Mouse (Mus musculus) hindbrain, embryonic 14.5 days (tissue): Measurements from ENCODE around the gene Vps26b. TPM values are rescaled to one million over a fixed set of nuclear protein-coding genes. Genes with fewer than 3 reads are reported as not detected.

Experiments
- ATAC-seq: fragments of 200-750 bp; cut with Nextera tagmentation; 2 replicates; pipeline ENCODE4 v1.8.0; 2017; ENCODE audit warnings: moderate number of reproducible peaks, mild to moderate bottlenecking, moderate TSS enrichment, moderate library complexity; ENCODE audit not compliant: low FRiP score
- DNase-seq: peaks from one replicate; pipeline ENCODE4 v3.0.0-alpha.2; 2015; ENCODE audit warnings: low spot score
- H3K27ac ChIP-seq: fragments of 300-500 bp; sonication (generic); 2 replicates; pipeline ENCODE4 v1.5.1; 2014; ENCODE audit warnings: mild to moderate bottlenecking, moderate library complexity
- H3K27me3 ChIP-seq: fragments of 300-500 bp; sonication (generic); 2 replicates; pipeline ENCODE4 v1.6.1; 2014; ENCODE audit warnings: mild to moderate bottlenecking, low read length, mixed read lengths; ENCODE audit not compliant: control insufficient read depth, insufficient read depth
- H3K36me3 ChIP-seq: fragments of 300-500 bp; sonication (generic); replicated peaks from 2 replicates; pipeline ENCODE4 v1.6.1; 2014; ENCODE audit not compliant: control insufficient read depth, insufficient read depth
- H3K4me1 ChIP-seq: fragments of 300-500 bp; sonication (generic); replicated peaks from 2 replicates; pipeline ENCODE4 v1.6.1; 2014; ENCODE audit warnings: antibody characterized with exemption, low read length, mixed read lengths; ENCODE audit not compliant: control insufficient read depth, insufficient read depth
- H3K4me2 ChIP-seq: fragments of 300-500 bp; sonication (generic); replicated peaks from 2 replicates; pipeline ENCODE4 v1.6.1; 2014; ENCODE audit warnings: mild to moderate bottlenecking, moderate library complexity
- H3K4me3 ChIP-seq: fragments of 300-500 bp; sonication (generic); replicated peaks from 2 replicates; pipeline ENCODE4 v1.5.1; 2014; ENCODE audit warnings: mild to moderate bottlenecking, low read length
- H3K9ac ChIP-seq: fragments of 300-500 bp; sonication (generic); 2 replicates; pipeline ENCODE4 v1.6.1; 2014
- H3K9me3 ChIP-seq: fragments of 300-500 bp; sonication (generic); 2 replicates; pipeline ENCODE4 v1.6.1; 2016; ENCODE audit warnings: low read length; ENCODE audit not compliant: control insufficient read depth
- WGBS: fragments of 180-500 bp; shearing (Covaris S2); extraction: QIAGEN DNeasy Blood & Tissue Kit; methylation state at CpG from one replicate; pipeline ENCODE4 v1.1.7; 2014; 5-methylcytosine and 5-hydroxymethylcytosine counted together
- polyA plus RNA-seq: library from polyadenylated mRNA; unstranded; fragments of >200 nt; fragmentation: Nextera tagmentation; extraction: Ambion mirVana; gene quantifications from 2 replicates; pipeline ENCODE4 v1.2.1, GENCODE M21; 2014

Vps26b gene
- polyA plus RNA-seq, 1 experiment from 2014 or later, result 99.2 TPM

- Histone ChIP-seq H3K27ac (peak overlapping the region; percentile 74), H3K9ac (peak overlapping the region; percentile 86), H3K36me3 (peaks cover 6% of the 10 kb centered on the region), H3K27me3 (no peaks in the 10 kb centered on the region), H3K4me1 (peaks cover 17% of the 10 kb centered on the region), H3K9me3 (no peaks in the 10 kb centered on the region), H3K4me3 (peak overlapping the region; percentile 77), H3K4me2 (peak overlapping the region; percentile 88)
- DNase-seq (peak; percentile 44), ATAC-seq (peak; percentile 77)
- WGBS, result 4% methylated on average over 29 of the region's 29 CpGs
These were observed 31.0 kb downstream of the Vps26b start for GRCm38 (mm10) chr9:26998669-26999460.

GRCm38 (mm10) chr9:26997501-26997900, 32.4 kb downstream of the Vps26b start:
- 94% methylated on average over 2 of the region's 2 CpGs for WGBS
- H3K36me3 ChIP-seq, result no peaks in the 10 kb centered on the region
- H3K4me1 ChIP-seq, result peaks cover 17% of the 10 kb centered on the region
- H3K9me3 ChIP-seq, result no peaks in the 10 kb centered on the region
- H3K9ac ChIP-seq, result no peak overlapping the region
- H3K4me3 ChIP-seq, result no peak overlapping the region
- DNase-seq (no peak), ATAC-seq (no peak)
- no peak overlapping the region for H3K4me2 ChIP-seq
- no peaks in the 10 kb centered on the region for H3K27me3 ChIP-seq
- H3K27ac ChIP-seq, result no peak overlapping the region

GRCm38 (mm10) chr9:26997062-26997461, 32.8 kb downstream of the Vps26b start:
- H3K4me3 ChIP-seq, result no peak overlapping the region
- no peaks in the 10 kb centered on the region for H3K9me3 ChIP-seq
- H3K4me2 ChIP-seq, result no peak overlapping the region
- peaks cover 17% of the 10 kb centered on the region for H3K4me1 ChIP-seq
- DNase-seq, result no peak
- no peaks in the 10 kb centered on the region for H3K27me3 ChIP-seq
- WGBS, result 93% methylated on average over 3 of the region's 3 CpGs
- no peak overlapping the region for H3K9ac ChIP-seq
- no peak for ATAC-seq
- no peaks in the 10 kb centered on the region; the same call in 1 of the 2 replicates for H3K36me3 ChIP-seq
- H3K27ac ChIP-seq, result no peak overlapping the region

GRCm38 (mm10) chr9:26993900-26994299, 36.0 kb downstream of the Vps26b start:
- no peaks in the 10 kb centered on the region for H3K27me3 ChIP-seq
- H3K36me3 ChIP-seq, result peaks cover 28% of the 10 kb centered on the region
- H3K9me3 ChIP-seq, result no peaks in the 10 kb centered on the region
- WGBS, result 82% methylated on average over 3 of the region's 3 CpGs
- DNase-seq, result no peak
- no peak overlapping the region for H3K4me2 ChIP-seq
- no peak for ATAC-seq
- no peak overlapping the region for H3K9ac ChIP-seq
- H3K4me3 ChIP-seq, result no peak overlapping the region
- no peak overlapping the region for H3K27ac ChIP-seq
- no peaks in the 10 kb centered on the region; the same call in 1 of the 2 replicates for H3K4me1 ChIP-seq

GRCm38 (mm10) chr9:26993118-26993517, 36.7 kb downstream of the Vps26b start:
- Histone ChIP-seq H3K9me3 (no peaks in the 10 kb centered on the region), H3K27me3 (no peaks in the 10 kb centered on the region), H3K27ac (no peak overlapping the region), H3K36me3 (peaks cover 36% of the 10 kb centered on the region), H3K9ac (no peak overlapping the region), H3K4me2 (no peak overlapping the region), H3K4me1 (no peaks in the 10 kb centered on the region), H3K4me3 (no peak overlapping the region)
- ATAC-seq, result no peak
- 96% methylated on average over 10 of the region's 10 CpGs for WGBS
- no peak for DNase-seq

GRCm38 (mm10) chr9:26990181-26990580, 39.7 kb downstream of the Vps26b start:
- no peaks in the 10 kb centered on the region for H3K4me1 ChIP-seq
- WGBS, result 94% methylated on average over 4 of the region's 4 CpGs
- H3K27ac ChIP-seq, result no peak overlapping the region
- H3K9me3 ChIP-seq, result no peaks in the 10 kb centered on the region
- no peak for ATAC-seq
- peaks cover 55% of the 10 kb centered on the region for H3K36me3 ChIP-seq
- no peak overlapping the region for H3K4me3 ChIP-seq
- H3K27me3 ChIP-seq, result no peaks in the 10 kb centered on the region
- no peak for DNase-seq
- no peak overlapping the region for H3K9ac ChIP-seq
- H3K4me2 ChIP-seq, result no peak overlapping the region

- no peak overlapping the region for H3K4me2 ChIP-seq
- H3K27ac ChIP-seq, result no peak overlapping the region
- no peak for ATAC-seq
- H3K9me3 ChIP-seq, result no peaks in the 10 kb centered on the region
- no peak overlapping the region for H3K9ac ChIP-seq
- no peak for DNase-seq
- no peaks in the 10 kb centered on the region for H3K4me1 ChIP-seq
- 97% methylated on average over 6 of the region's 6 CpGs for WGBS
- H3K4me3 ChIP-seq, result no peak overlapping the region
- H3K36me3 ChIP-seq, result peaks cover 65% of the 10 kb centered on the region
- H3K27me3 ChIP-seq, result no peaks in the 10 kb centered on the region
These were observed 44.1 kb downstream of the Vps26b start for GRCm38 (mm10) chr9:26985668-26986277.

GRCm38 (mm10) chr9:26985090-26985613, 44.7 kb downstream of the Vps26b start:
- 98% methylated on average over 2 of the region's 2 CpGs for WGBS
- Histone ChIP-seq H3K27me3 (no peaks in the 10 kb centered on the region), H3K4me3 (no peak overlapping the region), H3K9me3 (no peaks in the 10 kb centered on the region), H3K4me2 (no peak overlapping the region), H3K9ac (no peak overlapping the region), H3K27ac (no peak overlapping the region), H3K4me1 (no peaks in the 10 kb centered on the region), H3K36me3 (peaks cover 64% of the 10 kb centered on the region)
- DNase-seq, result no peak
- no peak for ATAC-seq

- no peak for DNase-seq
- no peak overlapping the region for H3K4me3 ChIP-seq
- no peaks in the 10 kb centered on the region for H3K4me1 ChIP-seq
- no peaks in the 10 kb centered on the region for H3K9me3 ChIP-seq
- WGBS, result 91% methylated on average over 3 of the region's 3 CpGs
- no peak overlapping the region for H3K9ac ChIP-seq
- peaks cover 59% of the 10 kb centered on the region for H3K36me3 ChIP-seq
- no peak overlapping the region for H3K27ac ChIP-seq
- ATAC-seq, result no peak
- H3K27me3 ChIP-seq, result no peaks in the 10 kb centered on the region
- no peak overlapping the region for H3K4me2 ChIP-seq
These were observed 51.1 kb downstream of the Vps26b start for GRCm38 (mm10) chr9:26978776-26979175.
